Mouse (Mus musculus): ENCODE data around the gene Snx29. TPM values are rescaled to one million over a fixed set of nuclear protein-coding genes. Genes with fewer than 3 reads are reported as not detected.

Snx29 gene
- total and polyA plus RNA-seq, 2 experiments from 2014 or later = 7.0 to 22.8 TPM

GRCm38 (mm10) chr16:11708097-11708496, 385.4 kb downstream of the Snx29 start:
- Histone ChIP-seq H3K27ac (ENCODE audit: low read depth, low read length) (no peak overlapping the region), H3K27me3 (ENCODE audit: insufficient read depth, low read length) (no peaks in the 10 kb centered on the region), H3K9me3 (ENCODE audit: low read length) (no peaks in the 10 kb centered on the region), H3K4me1 (ENCODE audit: insufficient read depth, low read length) (no peaks in the 10 kb centered on the region), H3K4me2 (ENCODE audit: low read depth, low read length, poor library complexity, severe bottlenecking) (no peak overlapping the region), H3K4me3 (ENCODE audit: low read depth, low read length) (no peak overlapping the region), H3K9ac (replicated peaks; ENCODE audit: low read length, poor library complexity, severe bottlenecking) (no peak overlapping the region), H3K36me3 (ENCODE audit: insufficient read depth, low read length) (no peaks in the 10 kb centered on the region)
- DNase-seq (ENCODE audit: low spot score) = no peak
- no peak for ATAC-seq (ENCODE audit: low FRiP score)
- WGBS = 100% methylated on average over 2 of the region's 2 CpGs
- no peak for TF ChIP-seq CTCF (IDR thresholded peaks at IDR 0.05)

DNA sequence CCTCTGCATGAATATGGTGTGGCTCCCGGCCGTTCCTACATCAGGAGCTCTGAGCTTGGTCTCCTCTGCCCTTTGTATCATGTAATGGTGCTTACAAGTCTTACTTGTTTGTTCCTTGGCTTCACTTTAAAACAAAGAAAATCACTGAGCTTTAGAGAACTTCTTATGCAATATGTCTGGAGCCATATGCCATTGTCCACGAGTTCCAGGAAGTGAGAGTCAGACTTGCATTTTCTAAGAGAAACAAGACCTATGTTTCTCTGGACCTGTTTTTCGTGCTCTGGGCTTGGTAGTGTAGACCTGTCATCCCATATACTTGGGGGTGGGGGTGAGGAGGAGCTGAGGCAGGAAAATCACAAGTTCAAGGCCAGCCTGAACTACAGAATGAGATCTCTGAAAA, 386.7 kb downstream of the Snx29 start:
- Histone ChIP-seq H3K27me3 (ENCODE audit: insufficient read depth, low read length) (no peaks in the 10 kb centered on the region), H3K4me1 (ENCODE audit: insufficient read depth, low read length) (no peaks in the 10 kb centered on the region), H3K36me3 (ENCODE audit: insufficient read depth, low read length) (no peaks in the 10 kb centered on the region), H3K9me3 (ENCODE audit: low read length) (no peaks in the 10 kb centered on the region), H3K4me3 (ENCODE audit: low read depth, low read length) (no peak overlapping the region), H3K27ac (ENCODE audit: low read depth, low read length) (no peak overlapping the region), H3K4me2 (ENCODE audit: low read depth, low read length, poor library complexity, severe bottlenecking) (no peak overlapping the region), H3K9ac (replicated peaks; ENCODE audit: low read length, poor library complexity, severe bottlenecking) (no peak overlapping the region)
- 84% methylated on average over 4 of the region's 4 CpGs for WGBS
- DNase-seq (ENCODE audit: low spot score) = no peak
- no peak for ATAC-seq (ENCODE audit: low FRiP score)
- TF ChIP-seq CTCF (IDR thresholded peaks at IDR 0.05) = no peak

DNA sequence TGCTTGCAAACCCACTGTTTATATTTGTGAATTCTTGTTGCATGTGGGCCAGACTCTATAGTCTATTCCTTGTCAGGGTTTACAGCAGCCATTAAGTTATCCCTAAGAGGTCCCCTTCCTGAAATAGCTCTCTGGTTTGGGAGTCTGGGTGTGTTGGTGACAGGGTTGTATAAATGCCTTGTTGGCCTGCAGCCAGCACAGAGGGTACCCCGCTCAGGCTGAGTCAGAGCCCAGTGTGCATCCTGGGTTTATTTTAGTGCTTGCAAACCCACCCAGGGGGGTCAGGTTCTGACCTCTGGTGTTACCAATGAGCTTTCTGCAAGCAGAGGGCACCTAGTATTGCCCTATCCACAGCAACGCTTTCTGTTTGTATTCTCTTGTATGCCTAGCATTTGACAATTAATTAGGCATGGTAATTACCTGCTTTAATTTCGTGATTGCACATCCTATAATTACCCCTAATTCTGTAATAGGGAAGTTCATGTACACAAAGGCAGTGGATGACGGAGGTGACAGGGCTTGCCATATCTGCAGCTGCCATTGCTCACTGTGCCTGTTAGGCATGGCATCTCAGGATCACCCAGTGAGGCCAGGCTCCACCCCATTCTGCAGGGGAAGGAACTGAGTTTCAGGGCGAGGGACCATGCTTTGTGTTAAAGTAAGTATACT, 387.4 kb downstream of the Snx29 start:
- H3K4me3 ChIP-seq (ENCODE audit: low read depth, low read length) = no peak overlapping the region
- WGBS = 62% methylated on average over 5 of the region's 5 CpGs
- H3K4me2 ChIP-seq (ENCODE audit: low read depth, low read length, poor library complexity, severe bottlenecking) = no peak overlapping the region
- ATAC-seq (ENCODE audit: low FRiP score) (no peak), DNase-seq (ENCODE audit: low spot score) (no peak)
- no peak for TF ChIP-seq CTCF (IDR thresholded peaks at IDR 0.05)
- H3K36me3 ChIP-seq (ENCODE audit: insufficient read depth, low read length) = no peaks in the 10 kb centered on the region
- no peak overlapping the region for H3K27ac ChIP-seq (ENCODE audit: low read depth, low read length)
- H3K4me1 ChIP-seq (ENCODE audit: insufficient read depth, low read length) = no peaks in the 10 kb centered on the region
- H3K27me3 ChIP-seq (ENCODE audit: insufficient read depth, low read length) = no peaks in the 10 kb centered on the region
- H3K9me3 ChIP-seq (ENCODE audit: low read length) = no peaks in the 10 kb centered on the region
- no peak overlapping the region for H3K9ac ChIP-seq (replicated peaks; ENCODE audit: low read length, poor library complexity, severe bottlenecking)

GRCm38 (mm10) chr16:11713265-11713865, 390.7 kb downstream of the Snx29 start:
- WGBS = 30% methylated on average over 2 of the region's 2 CpGs
- Histone ChIP-seq H3K4me1 (ENCODE audit: insufficient read depth, low read length) (no peaks in the 10 kb centered on the region), H3K9me3 (ENCODE audit: low read length) (no peaks in the 10 kb centered on the region), H3K4me2 (ENCODE audit: low read depth, low read length, poor library complexity, severe bottlenecking) (no peak overlapping the region), H3K27me3 (ENCODE audit: insufficient read depth, low read length) (no peaks in the 10 kb centered on the region), H3K4me3 (ENCODE audit: low read depth, low read length) (no peak overlapping the region), H3K27ac (ENCODE audit: low read depth, low read length) (no peak overlapping the region), H3K36me3 (ENCODE audit: insufficient read depth, low read length) (no peaks in the 10 kb centered on the region), H3K9ac (replicated peaks; ENCODE audit: low read length, poor library complexity, severe bottlenecking) (no peak overlapping the region)
- ATAC-seq (ENCODE audit: low FRiP score) (no peak), DNase-seq (ENCODE audit: low spot score) (no peak)
- TF ChIP-seq CTCF (IDR thresholded peaks at IDR 0.05) = no peak

DNA sequence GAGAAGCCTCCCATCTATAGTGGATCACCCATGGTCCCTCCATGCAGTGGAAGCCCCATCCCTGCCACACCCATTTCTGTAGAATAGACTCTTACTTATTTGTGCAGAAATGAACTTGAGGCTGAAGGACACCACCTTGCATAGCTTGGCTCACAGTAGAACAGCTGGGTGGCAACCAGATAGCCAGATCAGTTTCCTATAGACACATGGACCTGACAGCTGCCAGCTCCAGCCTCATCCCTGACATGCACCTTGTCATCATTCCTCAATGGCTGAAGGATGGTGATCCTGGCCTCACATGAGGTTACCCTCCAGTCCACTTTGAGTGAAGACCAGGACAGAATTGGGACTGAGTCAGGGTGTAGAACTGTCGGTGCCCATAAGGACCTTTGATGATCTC, 394.2 kb downstream of the Snx29 start:
- Histone ChIP-seq H3K4me1 (ENCODE audit: insufficient read depth, low read length) (no peaks in the 10 kb centered on the region), H3K27ac (ENCODE audit: low read depth, low read length) (no peak overlapping the region), H3K9me3 (ENCODE audit: low read length) (no peaks in the 10 kb centered on the region), H3K4me3 (ENCODE audit: low read depth, low read length) (no peak overlapping the region), H3K4me2 (ENCODE audit: low read depth, low read length, poor library complexity, severe bottlenecking) (no peak overlapping the region), H3K36me3 (ENCODE audit: insufficient read depth, low read length) (no peaks in the 10 kb centered on the region), H3K27me3 (ENCODE audit: insufficient read depth, low read length) (no peaks in the 10 kb centered on the region), H3K9ac (replicated peaks; ENCODE audit: low read length, poor library complexity, severe bottlenecking) (no peak overlapping the region)
- WGBS = 94% methylated on average over 1 of the region's 1 CpGs
- TF ChIP-seq CTCF (IDR thresholded peaks at IDR 0.05) = no peak
- DNase-seq (ENCODE audit: low spot score) = no peak
- no peak for ATAC-seq (ENCODE audit: low FRiP score)

DNA sequence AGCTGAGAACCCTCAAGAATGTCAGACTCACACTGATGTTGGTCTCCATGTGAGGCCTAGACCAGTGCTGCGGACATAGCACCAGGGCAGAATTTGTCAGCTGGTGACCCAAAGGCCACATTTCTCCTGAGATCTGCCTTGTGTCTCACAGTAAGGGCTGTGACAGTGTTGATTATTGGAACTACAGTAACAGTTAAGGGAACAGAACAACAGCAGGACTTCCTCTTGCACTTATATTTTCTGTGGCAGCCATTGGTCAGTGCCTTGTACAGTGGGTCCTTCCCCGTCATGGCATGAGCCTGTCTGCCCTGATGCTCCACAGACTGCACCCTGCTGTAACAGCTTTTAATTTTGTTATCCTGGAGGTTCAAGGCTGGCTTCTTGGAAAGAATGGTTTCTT, 403.2 kb downstream of the Snx29 start:
- Histone ChIP-seq H3K27me3 (ENCODE audit: insufficient read depth, low read length) (no peaks in the 10 kb centered on the region), H3K9ac (replicated peaks; ENCODE audit: low read length, poor library complexity, severe bottlenecking) (no peak overlapping the region), H3K4me1 (ENCODE audit: insufficient read depth, low read length) (no peaks in the 10 kb centered on the region), H3K36me3 (ENCODE audit: insufficient read depth, low read length) (no peaks in the 10 kb centered on the region), H3K27ac (ENCODE audit: low read depth, low read length) (no peak overlapping the region), H3K4me3 (ENCODE audit: low read depth, low read length) (no peak overlapping the region), H3K9me3 (ENCODE audit: low read length) (no peaks in the 10 kb centered on the region), H3K4me2 (ENCODE audit: low read depth, low read length, poor library complexity, severe bottlenecking) (no peak overlapping the region)
- DNase-seq (ENCODE audit: low spot score) (no peak), ATAC-seq (ENCODE audit: low FRiP score) (no peak)
- WGBS = 91% methylated on average over 2 of the region's 2 CpGs
- TF ChIP-seq CTCF (IDR thresholded peaks at IDR 0.05) = no peak
